Mouse (Mus musculus) thymus, adult 18-20 months (tissue): ENCODE data around the gene Ghrhr.

Source experiments
- DNase-seq, 2 experiments: peaks; one replicate each; pipeline ENCODE4 v3.0.0; 2022; ENCODE audit warnings: mixed read lengths in 2 of 2

Gene Ghrhr

GRCm38 (mm10) chr6:55396622-55397041 is 20.5 kb downstream of the Ghrhr start:
- DNase-seq = no peak

DNA sequence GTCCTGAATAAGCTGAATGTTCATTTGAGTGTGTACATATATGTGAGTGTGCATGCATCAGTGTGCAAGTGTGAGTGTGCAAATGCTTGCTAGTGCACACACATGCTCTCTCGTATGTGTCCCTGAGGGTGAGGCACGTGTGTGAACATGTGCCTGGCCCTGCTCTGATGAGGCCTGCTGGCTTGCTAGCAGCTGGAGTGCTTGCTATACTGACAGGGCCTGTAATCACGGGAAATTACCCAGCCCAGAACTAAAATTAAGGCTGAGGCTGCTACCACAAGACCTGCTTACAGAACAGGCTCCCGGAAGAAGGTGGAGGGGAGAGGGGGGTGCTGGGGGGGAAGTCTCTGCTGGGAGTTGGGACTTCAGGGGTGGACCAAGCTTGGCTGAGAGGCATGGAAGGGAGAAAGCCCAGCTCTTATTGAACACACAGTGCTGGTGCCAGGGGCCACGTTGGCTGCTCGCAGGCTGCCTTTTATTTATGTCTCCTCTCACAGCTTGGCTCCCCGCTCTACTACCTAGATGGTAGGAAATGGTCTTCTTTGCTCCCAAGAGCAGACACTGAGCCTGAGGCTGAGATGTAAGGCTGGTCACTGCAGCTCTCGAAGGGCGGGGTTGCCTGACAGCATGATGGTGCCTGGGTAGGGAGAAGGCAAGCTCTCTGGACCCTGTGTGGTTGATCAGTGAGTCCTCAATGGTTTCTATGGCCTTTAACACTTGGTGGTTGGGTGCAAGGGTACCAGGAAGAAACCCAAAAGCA is 23.0 kb downstream of the Ghrhr start:
- no peak for DNase-seq

DNA sequence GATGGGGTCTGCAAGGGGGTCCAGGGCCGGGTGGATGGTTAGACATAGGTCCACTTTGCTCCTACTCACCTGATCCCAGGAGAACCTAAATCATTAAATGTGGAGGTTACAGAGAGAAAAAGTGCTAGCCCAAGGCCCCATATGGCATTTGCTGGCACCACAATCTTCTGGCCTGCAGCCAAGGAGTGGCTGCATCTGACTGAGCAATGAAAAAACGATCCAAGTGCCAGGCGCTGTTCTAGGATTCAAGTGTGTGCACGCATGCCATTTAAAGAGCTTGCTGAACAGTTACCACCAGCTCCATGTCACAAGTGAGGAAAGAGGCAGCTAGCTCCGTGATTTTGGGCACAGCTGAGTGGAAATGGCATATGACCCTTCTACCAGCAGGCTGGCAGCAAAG is 23.8 kb downstream of the Ghrhr start:
- DNase-seq = no peak

DNA sequence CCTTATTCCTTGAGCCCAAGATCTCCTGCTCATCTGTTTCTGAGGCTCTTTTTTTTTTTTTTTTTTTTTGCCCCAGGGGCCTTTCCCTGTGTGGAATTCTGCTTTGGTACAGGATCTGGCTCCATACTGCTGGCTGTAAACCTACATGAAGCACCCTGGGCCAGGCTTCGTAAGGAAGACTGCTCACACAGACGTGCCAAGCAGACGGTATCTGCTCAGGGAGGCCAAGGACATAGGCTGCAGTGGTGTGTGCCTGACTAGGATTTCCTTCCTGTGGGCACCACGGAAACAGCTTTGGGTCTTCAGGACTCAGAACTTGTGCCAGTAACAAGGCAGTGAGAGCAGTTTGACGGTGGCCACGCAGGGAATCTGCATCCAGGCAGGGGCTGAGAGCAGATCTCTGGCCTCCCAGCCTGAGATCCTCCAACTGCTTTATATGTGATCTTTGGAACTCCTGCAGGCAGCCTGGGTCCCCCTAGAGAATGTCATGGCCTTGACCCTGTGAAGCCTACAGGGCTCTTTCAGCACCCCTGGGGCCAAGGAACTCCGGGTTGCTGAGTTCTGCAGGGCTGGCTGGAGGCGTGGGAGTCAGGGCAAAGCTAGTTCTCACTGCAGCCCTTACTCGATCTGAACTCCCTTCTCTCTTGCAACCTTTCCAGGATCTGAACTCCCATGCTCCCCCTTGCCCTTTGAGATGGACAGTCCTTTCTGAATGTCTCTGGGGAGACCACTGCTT is 26.1 kb downstream of the Ghrhr start:
- no peak for DNase-seq

- DNase-seq = no peak
Observed at GRCm38 (mm10) chr6:55403411-55404309, 27.6 kb downstream of the Ghrhr start.

DNA sequence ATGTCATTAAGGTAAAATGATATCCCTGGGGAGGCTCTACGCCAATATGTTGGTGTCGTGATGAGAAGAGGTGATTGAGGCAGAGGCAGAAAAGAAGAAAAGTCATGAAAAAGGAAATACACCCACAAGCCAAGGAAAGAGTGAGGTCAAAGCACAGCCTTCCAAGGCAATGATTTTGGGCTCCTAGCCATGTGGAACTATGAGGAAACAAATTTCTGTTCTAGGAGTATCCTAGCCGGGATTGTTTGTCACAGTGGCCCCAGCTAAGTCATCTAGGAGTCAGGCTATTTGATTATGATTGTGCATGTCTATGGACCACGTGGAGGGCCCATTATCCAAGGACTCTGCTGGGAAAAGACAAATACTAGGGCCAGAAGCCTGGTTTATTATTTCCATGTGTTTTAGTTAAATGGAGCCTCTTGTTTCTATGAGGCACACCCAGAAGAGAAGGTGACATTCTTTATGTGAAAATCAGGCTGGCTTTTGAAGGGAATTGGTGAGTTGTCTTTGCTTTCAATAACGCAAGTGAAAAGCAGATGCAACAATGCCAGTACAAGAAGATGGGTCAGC is 28.4 kb downstream of the Ghrhr start:
- no peak for DNase-seq

DNA sequence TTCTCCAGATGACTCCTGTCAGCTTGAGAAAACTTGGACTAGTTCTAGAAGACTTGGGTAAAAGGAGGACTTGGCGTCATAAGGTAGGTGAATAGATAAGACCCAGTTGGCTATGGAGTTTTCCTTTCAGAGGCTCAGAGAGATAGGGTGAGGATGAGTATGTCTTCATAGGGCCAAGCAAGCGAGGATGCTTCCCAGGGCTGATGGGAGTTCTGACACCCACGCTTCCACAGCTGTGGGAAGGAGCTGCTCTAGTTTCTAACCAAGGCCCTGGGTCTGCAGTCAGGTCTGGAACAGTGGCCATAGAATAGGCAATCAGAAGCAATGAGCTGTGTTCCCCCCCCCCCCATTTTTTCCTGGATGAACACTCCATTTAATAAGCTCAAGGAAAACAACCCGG is 31.2 kb downstream of the Ghrhr start:
- DNase-seq = no peak

DNA sequence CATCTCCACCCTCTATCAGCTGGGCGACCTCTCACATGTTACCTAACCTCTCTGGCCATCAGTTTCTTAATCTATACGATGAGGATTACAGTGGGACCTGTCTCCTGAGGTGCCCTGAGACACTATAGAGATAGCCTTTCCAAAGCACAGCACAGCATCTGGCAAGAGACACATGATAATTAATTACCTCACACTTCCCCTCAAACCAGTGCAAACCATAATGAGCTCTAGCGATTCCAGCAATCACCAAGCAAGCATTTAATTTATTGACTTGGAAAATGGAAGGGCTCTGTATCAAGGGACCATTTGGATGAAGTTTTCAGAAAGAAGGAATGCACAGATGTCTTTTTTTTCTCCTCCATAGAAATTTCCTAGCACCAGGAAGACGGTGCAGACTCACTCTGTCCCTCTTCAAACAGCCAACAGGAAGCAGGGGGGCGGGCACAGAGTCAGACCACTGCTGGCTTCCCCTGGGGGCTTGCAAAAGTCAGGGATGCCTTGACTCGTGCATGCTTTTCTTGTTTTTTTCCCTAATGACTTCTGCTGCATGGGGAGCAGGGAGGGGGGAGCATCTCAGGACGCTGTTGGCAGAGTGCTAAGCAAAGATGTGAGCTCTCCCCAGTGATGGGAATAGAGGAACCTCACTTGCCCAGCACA is 34.2 kb downstream of the Ghrhr start:
- DNase-seq = no peak

DNA sequence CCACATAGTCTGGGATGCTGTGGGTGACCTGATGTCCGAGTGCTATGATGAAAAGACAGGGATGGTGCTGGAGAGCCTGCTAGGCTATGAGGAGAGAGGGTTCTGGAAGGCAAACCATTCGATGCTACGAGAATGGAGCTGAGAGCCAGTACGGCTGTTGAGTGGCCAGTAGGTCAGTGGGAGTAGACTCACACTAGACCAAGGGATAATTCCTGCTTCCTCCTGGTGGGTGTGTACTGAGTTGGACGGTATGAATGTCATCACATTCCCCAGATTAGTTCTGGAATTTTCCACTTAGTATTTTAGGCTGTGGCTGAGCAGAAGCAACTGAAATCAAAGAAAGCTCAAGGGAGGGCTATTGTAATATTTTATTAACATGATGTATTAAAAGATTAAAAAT is 34.9 kb downstream of the Ghrhr start:
- no peak for DNase-seq

DNA sequence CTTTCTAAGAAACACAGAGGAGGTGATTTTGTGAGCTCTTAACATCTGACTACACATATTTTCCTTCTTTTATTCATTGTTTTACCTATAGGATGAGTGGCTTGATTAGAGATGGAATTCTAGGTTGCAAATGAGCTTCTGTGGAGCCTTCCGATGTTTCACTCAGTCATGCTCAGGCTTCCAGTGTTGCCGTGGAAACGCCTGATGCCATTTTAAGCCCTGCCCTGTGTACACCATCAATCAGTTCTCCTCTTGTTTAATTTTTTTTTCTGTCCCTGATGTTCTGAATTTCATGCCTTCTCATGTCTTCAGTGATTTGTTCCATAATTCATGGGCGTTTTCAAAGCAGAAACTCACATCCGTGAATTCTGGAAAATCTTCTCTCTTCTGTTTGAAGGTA is 40.1 kb downstream of the Ghrhr start:
- no peak for DNase-seq

DNA sequence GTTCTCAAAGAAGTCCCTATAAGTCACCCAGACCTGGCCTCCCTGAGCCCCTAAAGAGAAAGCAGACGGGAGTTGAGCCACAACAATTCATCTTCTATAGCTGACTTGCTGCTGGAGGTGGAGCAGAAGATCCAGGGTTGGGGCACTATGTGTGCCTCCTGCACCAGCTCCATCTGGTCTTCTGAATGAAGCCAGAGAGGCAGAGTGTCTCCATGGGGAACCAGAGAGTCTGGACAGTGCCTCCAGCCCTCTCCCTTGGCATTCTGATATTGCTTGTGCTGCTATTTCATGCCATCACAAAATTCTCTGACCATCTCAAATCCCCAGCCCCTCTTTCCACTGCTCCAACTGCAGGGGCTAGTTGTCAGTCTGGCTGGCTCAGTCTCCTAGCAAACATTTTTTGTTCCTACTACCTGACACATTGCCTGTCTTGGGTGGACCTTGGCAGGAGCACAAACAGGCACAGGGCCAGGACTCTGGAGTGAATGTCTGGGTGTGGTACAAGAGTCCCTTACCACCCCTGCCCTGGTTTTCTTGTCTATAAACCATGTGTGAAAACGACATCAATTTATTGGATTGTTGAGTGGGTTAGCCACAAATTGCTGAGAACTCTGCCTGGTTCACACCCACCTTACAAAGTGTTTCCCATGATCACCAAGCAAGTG is 42.8 kb downstream of the Ghrhr start:
- no peak for DNase-seq

- no peak for DNase-seq
Observed at GRCm38 (mm10) chr6:55420411-55420810, 44.3 kb downstream of the Ghrhr start.

GRCm38 (mm10) chr6:55420869-55421361 is 44.8 kb downstream of the Ghrhr start:
- DNase-seq = no peak

DNA sequence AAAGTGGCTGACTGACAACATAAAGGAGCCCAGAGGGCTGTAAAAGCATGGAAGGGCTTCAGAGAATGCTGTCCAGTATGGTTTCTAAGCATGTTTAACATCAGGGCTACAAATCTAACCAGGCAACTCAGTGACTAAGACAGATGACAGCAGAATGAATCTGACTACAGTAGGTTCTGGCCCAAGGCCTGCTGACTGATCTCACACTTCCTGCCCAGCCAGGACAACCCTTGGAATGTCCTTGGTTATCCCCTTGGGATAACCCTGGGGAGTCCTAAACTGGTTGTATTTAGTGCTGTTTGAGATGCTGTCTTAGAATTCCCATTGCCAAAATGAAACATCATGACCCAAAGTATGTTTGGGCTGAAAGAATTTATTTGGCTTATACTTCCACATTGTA is 56.0 kb downstream of the Ghrhr start:
- no peak for DNase-seq

- DNase-seq = no peak
Observed at GRCm38 (mm10) chr6:55434360-55434759, 58.3 kb downstream of the Ghrhr start.

DNA sequence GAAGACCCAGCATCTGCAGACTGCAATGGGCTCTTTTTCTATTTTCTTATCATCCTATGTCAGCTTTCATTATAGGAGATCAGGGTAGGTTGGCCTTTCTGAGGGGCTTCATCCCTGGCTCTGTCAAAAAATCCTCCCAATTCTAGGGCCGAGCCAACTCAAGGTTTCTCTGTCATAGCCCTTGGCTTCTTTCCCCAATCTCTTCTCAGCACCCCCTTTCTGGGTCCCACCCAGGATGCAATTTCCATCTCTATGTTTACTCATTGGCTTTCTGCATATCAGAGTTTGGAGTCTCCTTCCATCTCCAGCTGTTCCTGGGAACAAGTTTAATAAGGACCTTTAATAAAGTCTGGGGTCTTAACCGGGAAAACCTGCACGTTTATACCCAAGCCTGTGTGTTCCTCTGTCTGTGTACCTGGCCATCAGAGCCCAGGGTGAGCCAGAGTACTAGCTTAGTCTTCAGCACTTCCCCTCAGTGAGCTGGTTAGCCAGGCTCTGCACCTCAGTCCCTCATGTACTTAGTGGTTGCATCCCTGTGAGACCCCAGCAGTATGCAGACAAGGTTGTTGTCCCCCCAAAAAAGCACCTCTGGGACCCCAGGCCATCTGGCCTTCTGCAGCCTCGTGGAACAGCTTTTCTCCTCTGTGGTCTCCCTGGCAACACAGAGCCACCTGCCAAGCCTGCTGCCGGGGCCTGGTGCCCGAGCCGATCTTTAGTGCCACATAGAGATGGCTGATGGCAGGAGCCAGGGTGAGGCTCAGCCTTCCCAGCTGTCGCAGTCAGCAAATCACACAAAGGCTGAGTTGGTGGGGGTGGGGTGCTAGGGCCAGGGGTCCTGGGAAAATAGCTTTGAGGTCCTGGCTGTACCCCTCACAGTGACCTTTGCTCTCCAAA is 59.4 kb downstream of the Ghrhr start:
- DNase-seq = no peak

DNA sequence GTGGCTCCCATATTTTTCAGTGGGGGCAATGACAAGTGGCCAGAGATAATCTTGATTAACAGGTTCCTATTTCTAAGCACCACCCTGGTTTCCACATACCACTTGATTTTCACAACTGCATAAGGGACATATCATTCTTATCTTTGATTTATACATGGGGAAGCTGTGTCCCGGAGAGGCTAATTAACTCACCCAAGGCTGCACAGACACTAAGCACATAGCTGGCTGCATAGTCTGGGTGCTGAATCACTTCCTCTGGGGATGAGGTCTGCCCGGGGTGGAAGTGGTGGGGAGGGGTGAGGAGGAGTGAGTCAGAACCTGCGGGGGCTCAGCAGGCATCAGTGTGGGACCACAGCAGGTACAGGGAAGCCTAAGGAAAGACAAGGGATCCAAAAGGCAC is 61.8 kb downstream of the Ghrhr start:
- DNase-seq = no peak
